Mouse (Mus musculus) left cerebral cortex, postnatal 10 days (tissue): ENCODE measurements at regions not wholly inside any gene's neighbourhood (a gene's known extent, or its start where the extent isn't known, plus 50 kb on each side); places are given as distances from the start of the nearest gene placed in this dataset.
A peak's percentile ranks its signal among the peaks of the same experiment; 100 is the strongest.

Experiments used
- DNase-seq, 2 experiments: peaks; one replicate each; pipeline ENCODE4 v3.0.0; 2021 to 2022; ENCODE audit warnings: low spot score in 2 of 2, mixed read lengths in 1 of 2; ENCODE audit errors: extremely low spot score in 1 of 2
- intact Hi-C: fragments of 180-260 bp; cut with DNase I; formaldehyde crosslinking; loops from one replicate; pipeline ENCODE4 v1.15.1; 2025

GRCm38 (mm10) chr3:19747361-19747760 is 118.9 kb upstream of the 1700064H15Rik start:
- intact Hi-C loops: no loop called here

GRCm38 (mm10) chr3:19751946-19752345 is 123.5 kb upstream of the 1700064H15Rik start:
- DNase-seq: no peak
- intact Hi-C loops: no loop called here

More at GRCm38 (mm10) chr3:19747361-19747760, 118.9 kb upstream of the 1700064H15Rik start:
- no peak for DNase-seq

GRCm38 (mm10) chr3:19754011-19754410 is 125.5 kb upstream of the 1700064H15Rik start:
- DNase-seq: no peak
- intact Hi-C loops: no loop called here

- no peak for DNase-seq
- intact Hi-C loops: no loop called here
Measured at GRCm38 (mm10) chr3:19754636-19755035, 126.2 kb upstream of the 1700064H15Rik start.

- intact Hi-C loops: no loop called here
- DNase-seq: no peak
Measured at GRCm38 (mm10) chr3:19755136-19755535, 126.7 kb upstream of the 1700064H15Rik start.

- no peak for DNase-seq
- intact Hi-C loops: no loop called here
Measured at GRCm38 (mm10) chr3:19798543-19799106, 158.2 kb upstream of the Cp start.

GRCm38 (mm10) chr3:19810034-19810433 is 146.8 kb upstream of the Cp start:
- no peak for DNase-seq
- intact Hi-C loops: no loop called here

GRCm38 (mm10) chr3:19824904-19825303 is 131.9 kb upstream of the Cp start:
- intact Hi-C loops: no loop called here
- DNase-seq: no peak

- intact Hi-C loops: no loop called here
- no peak for DNase-seq
Measured at GRCm38 (mm10) chr3:19828518-19829246, 128.2 kb upstream of the Cp start.

GRCm38 (mm10) chr3:19829752-19830151 is 127.1 kb upstream of the Cp start:
- intact Hi-C loops: no loop called here
- no peak for DNase-seq

- no peak for DNase-seq
- intact Hi-C loops: no loop called here
Measured at GRCm38 (mm10) chr3:19848031-19848735, 108.7 kb upstream of the Cp start.

- no peak for DNase-seq
- intact Hi-C loops: no loop called here
Measured at GRCm38 (mm10) chr3:19848736-19849269, 108.1 kb upstream of the Cp start.

- no peak for DNase-seq
- intact Hi-C loops: no loop called here
Measured at GRCm38 (mm10) chr3:19882623-19883022, 74.2 kb upstream of the Cp start.

GRCm38 (mm10) chr3:19888405-19888804 is 68.4 kb upstream of the Cp start:
- intact Hi-C loops: no loop called here

GRCm38 (mm10) chr3:19894258-19894629 is 62.6 kb upstream of the Cp start:
- intact Hi-C loops: loop anchor here (2.0 to 5.0 kb wide), 4 partner anchors 202 to 371 kb away; partner anchors contain the start of gene 1700064H15Rik

More at GRCm38 (mm10) chr3:19888405-19888804, 68.4 kb upstream of the Cp start:
- DNase-seq: no peak

GRCm38 (mm10) chr3:19894630-19895578 is 62.0 kb upstream of the Cp start:
- peak; percentile 95 to 96 for DNase-seq
- intact Hi-C loops: loop anchor here (2.0 to 5.0 kb wide), 4 partner anchors 203 to 372 kb away; partner anchors contain the start of gene 1700064H15Rik

More at GRCm38 (mm10) chr3:19894258-19894629, 62.6 kb upstream of the Cp start:
- DNase-seq: no peak

GRCm38 (mm10) chr3:19895755-19896154 is 61.1 kb upstream of the Cp start:
- DNase-seq: no peak
- intact Hi-C loops: loop anchor here (2.0 kb wide), 3 partner anchors 267 to 373 kb away; partner anchors contain the start of gene 1700064H15Rik

GRCm38 (mm10) chr3:19897140-19897539 is 59.7 kb upstream of the Cp start:
- intact Hi-C loops: no loop called here
- no peak for DNase-seq
